Mouse (Mus musculus) E14TG2a.4 (cell line): ENCODE results near the gene Erfe.

Experiments
- CTCF ChIP-seq: conservative IDR thresholded peaks from 2 replicates; pipeline ENCODE4 v1.5.1; 2014; ENCODE audit warnings: low read length
- NANOG ChIP-seq: IDR thresholded peaks from 2 replicates; pipeline ENCODE4 v1.6.1; 2014; ENCODE audit warnings: borderline replicate concordance, low read length, mixed read lengths

- TF ChIP-seq CTCF (no peak), NANOG (no peak)
These were observed 10.1 kb upstream of the Erfe start for GRCm38 (mm10) chr1:91356105-91356504.
